Mouse (Mus musculus): ENCODE measurements around the gene Nectin3. TPM values are rescaled to one million over a fixed set of nuclear protein-coding genes. Genes with fewer than 3 reads are reported as not detected.
"Not testable (repeated sequence)": the region's sequence is repeated elsewhere in the genome, so short reads cannot be mapped to it uniquely, and the experiment has no call there.

Gene Nectin3
- total and polyA plus RNA-seq, 3 experiments = 2.0 to 8.0 (median 6.8) TPM

DNA sequence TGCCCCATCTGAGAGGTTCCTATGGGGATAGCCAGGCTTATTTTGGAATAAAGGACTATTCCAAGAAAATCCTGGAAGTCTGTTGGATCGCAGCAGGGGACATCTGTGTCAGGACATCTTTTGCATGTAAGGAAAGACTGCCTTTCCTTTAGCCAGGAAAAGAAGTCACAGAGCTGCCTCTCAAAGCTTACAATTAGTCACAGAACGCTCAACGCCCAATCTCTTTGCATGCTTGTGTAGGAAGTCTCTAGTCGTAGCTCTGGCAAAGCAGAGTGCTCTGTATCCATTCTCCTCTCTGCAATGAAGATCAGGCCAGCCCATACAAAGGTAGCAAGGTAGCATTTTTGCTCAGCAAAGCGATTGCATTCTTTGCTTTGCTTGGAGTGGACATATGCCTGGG, 114.0 kb downstream of the Nectin3 start:
- Histone ChIP-seq H3K36me3 (ENCODE audit: control insufficient read depth, insufficient read depth, low read length) (no peaks in the 10 kb centered on the region), H3K4me3 (no peak overlapping the region), H3K9ac (ENCODE audit: low read depth, low read length) (no peak overlapping the region), H3K27me3 (ENCODE audit: control insufficient read depth, insufficient read depth, low read length) (no peaks in the 10 kb centered on the region), H3K27ac (no peak overlapping the region), H3K79me2 (replicated peaks; ENCODE audit: control insufficient read depth, insufficient read depth, low read length) (no peaks in the 10 kb centered on the region), H3K4me1 (ENCODE audit: control insufficient read depth, insufficient read depth, low read length) (no peaks in the 10 kb centered on the region)
- TF ChIP-seq POLR2A (IDR thresholded peaks at IDR 0.05; ENCODE audit: insufficient read depth, low read depth, low read length) (no peak), CTCF (IDR thresholded peaks at IDR 0.05) (no peak), EP300 (IDR thresholded peaks at IDR 0.05; ENCODE audit: insufficient read depth, low read depth, low read length) (no peak)
- WGBS = 86% methylated on average over 5 of the region's 5 CpGs
- intact Hi-C loops (cut with DNase I) = no loop called here
- DNase-seq = no peak

DNA sequence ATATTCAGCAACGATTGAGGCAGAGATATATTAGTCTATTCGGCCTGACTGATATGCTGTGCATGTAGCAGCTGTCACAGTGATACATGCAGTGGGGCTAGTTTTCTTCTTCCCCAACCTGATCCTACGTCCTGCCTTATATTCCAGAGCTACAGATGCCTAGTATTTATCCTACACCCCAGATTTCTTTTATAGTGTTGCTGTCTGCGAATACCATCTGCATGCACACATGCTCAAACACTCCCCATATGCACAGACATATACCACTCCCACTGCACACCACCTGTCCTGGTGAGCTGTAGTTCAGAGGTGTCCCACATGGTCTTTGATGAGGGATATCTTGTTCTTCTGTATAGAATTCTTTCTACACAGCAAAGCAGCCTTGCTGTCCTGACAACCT, 115.0 kb downstream of the Nectin3 start:
- no peak for TF ChIP-seq CTCF (IDR thresholded peaks at IDR 0.05)
- no peak for TF ChIP-seq POLR2A (IDR thresholded peaks at IDR 0.05; ENCODE audit: insufficient read depth, low read depth, low read length)
- TF ChIP-seq EP300 (IDR thresholded peaks at IDR 0.05; ENCODE audit: insufficient read depth, low read depth, low read length) = no peak
- intact Hi-C loops (cut with DNase I) = no loop called here
- DNase-seq = no peak
- Histone ChIP-seq H3K9ac (ENCODE audit: low read depth, low read length) (no peak overlapping the region), H3K4me1 (ENCODE audit: control insufficient read depth, insufficient read depth, low read length) (no peaks in the 10 kb centered on the region), H3K27me3 (ENCODE audit: control insufficient read depth, insufficient read depth, low read length) (no peaks in the 10 kb centered on the region), H3K27ac (no peak overlapping the region), H3K79me2 (replicated peaks; ENCODE audit: control insufficient read depth, insufficient read depth, low read length) (no peaks in the 10 kb centered on the region), H3K4me3 (no peak overlapping the region), H3K36me3 (ENCODE audit: control insufficient read depth, insufficient read depth, low read length) (no peaks in the 10 kb centered on the region)
- WGBS = 83% methylated on average over 4 of the region's 4 CpGs

- intact Hi-C loops (cut with DNase I) = no loop called here
Observed at GRCm38 (mm10) chr16:46376575-46376974, 121.8 kb downstream of the Nectin3 start.

DNA sequence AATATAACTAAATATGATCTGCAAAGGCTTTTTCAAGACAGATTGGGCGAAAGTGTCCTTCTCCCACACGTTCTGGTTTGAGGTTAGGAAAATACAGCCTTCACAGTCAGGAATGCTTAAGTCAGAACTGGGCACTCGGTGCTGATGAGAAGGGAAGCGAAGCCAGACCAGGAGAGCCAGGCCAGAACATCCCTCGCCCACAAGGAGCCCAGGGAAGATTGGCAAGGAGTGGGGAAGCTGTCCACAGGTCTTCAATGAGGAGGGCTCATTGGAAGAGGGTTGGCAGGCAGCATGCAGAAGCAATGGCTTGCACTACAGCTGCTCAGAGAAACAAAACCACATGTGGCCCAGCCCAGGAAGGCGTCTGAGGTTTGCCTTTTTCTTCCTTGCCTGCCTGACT, 136.3 kb downstream of the Nectin3 start:
- DNase-seq = no peak
- TF ChIP-seq EP300 (IDR thresholded peaks at IDR 0.05; ENCODE audit: insufficient read depth, low read depth, low read length) = no peak
- TF ChIP-seq POLR2A (IDR thresholded peaks at IDR 0.05; ENCODE audit: insufficient read depth, low read depth, low read length) = no peak
- no peak for TF ChIP-seq CTCF (IDR thresholded peaks at IDR 0.05)
- no peak overlapping the region for H3K9ac ChIP-seq (ENCODE audit: low read depth, low read length)
- no peak overlapping the region for H3K4me3 ChIP-seq
- WGBS = 43% methylated on average over 6 of the region's 6 CpGs
- no peaks in the 10 kb centered on the region for H3K36me3 ChIP-seq (ENCODE audit: control insufficient read depth, insufficient read depth, low read length)
- no peaks in the 10 kb centered on the region for H3K79me2 ChIP-seq (replicated peaks; ENCODE audit: control insufficient read depth, insufficient read depth, low read length)
- intact Hi-C loops (cut with DNase I) = no loop called here
- no peak overlapping the region for H3K27ac ChIP-seq
- H3K27me3 ChIP-seq (ENCODE audit: control insufficient read depth, insufficient read depth, low read length) = no peaks in the 10 kb centered on the region
- no peaks in the 10 kb centered on the region for H3K4me1 ChIP-seq (ENCODE audit: control insufficient read depth, insufficient read depth, low read length)

More at GRCm38 (mm10) chr16:46376575-46376974, 121.8 kb downstream of the Nectin3 start:
- no peak overlapping the region for H3K4me3 ChIP-seq
- WGBS = 28% methylated on average over 3 of the region's 3 CpGs
- peaks cover 1% of the 10 kb centered on the region; the same call in 1 of the 2 replicates for H3K4me1 ChIP-seq (ENCODE audit: control insufficient read depth, insufficient read depth, low read length)
- H3K27me3 ChIP-seq (ENCODE audit: control insufficient read depth, insufficient read depth, low read length) = no peaks in the 10 kb centered on the region
- TF ChIP-seq CTCF (IDR thresholded peaks at IDR 0.05) = no peak
- no peak for TF ChIP-seq EP300 (IDR thresholded peaks at IDR 0.05; ENCODE audit: insufficient read depth, low read depth, low read length)
- TF ChIP-seq POLR2A (IDR thresholded peaks at IDR 0.05; ENCODE audit: insufficient read depth, low read depth, low read length) = no peak
- no peak for DNase-seq
- H3K79me2 ChIP-seq (replicated peaks; ENCODE audit: control insufficient read depth, insufficient read depth, low read length) = no peaks in the 10 kb centered on the region
- no peak overlapping the region for H3K9ac ChIP-seq (ENCODE audit: low read depth, low read length)
- H3K36me3 ChIP-seq (ENCODE audit: control insufficient read depth, insufficient read depth, low read length) = no peaks in the 10 kb centered on the region
- H3K27ac ChIP-seq = no peak overlapping the region

DNA sequence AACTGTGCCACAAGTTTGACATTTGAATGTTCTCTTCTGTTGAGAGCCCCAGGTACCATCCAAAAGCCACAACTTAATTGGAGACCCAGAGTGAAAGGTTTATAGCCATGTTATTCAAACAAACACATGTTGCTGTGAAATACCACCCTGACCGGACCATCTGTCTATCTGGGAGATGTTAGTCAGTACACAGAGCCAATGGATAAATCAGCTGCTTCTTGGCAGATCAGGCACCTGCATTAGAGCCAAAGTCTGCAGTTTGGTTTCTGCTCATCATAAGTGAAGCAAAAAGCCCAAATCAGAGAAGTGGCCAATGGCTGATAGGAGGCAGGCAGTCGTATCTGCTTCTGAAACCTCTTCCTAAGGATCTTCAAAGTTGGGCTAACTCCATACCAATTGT, 140.7 kb downstream of the Nectin3 start:
- H3K27me3 ChIP-seq (ENCODE audit: control insufficient read depth, insufficient read depth, low read length); DNase-seq; intact Hi-C loops (cut with DNase I); H3K9ac ChIP-seq (ENCODE audit: low read depth, low read length); H3K36me3 ChIP-seq (ENCODE audit: control insufficient read depth, insufficient read depth, low read length); H3K27ac ChIP-seq; H3K4me1 ChIP-seq (ENCODE audit: control insufficient read depth, insufficient read depth, low read length); H3K4me3 ChIP-seq; H3K79me2 ChIP-seq (replicated peaks; ENCODE audit: control insufficient read depth, insufficient read depth, low read length): not testable (repeated sequence)
- 74% methylated on average over 2 of the region's 2 CpGs for WGBS

DNA sequence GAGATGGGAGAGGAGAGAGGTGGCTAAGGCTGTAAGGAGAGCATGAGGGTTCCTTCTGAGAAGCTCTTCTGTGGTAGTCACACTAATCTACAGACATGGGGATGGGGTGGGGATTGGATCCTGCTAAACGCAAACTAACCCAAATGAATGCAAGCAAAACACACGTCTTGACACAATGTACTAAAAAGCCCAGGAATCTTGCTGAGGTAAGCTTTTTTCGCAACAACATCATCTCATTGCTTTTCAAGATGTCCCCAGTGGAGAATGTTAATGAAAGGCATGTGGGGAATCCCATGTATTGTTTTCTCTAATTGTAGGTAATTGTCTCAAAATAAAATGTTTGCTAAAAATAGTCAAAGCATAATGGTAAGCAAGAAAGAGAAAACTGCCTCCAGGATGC, 141.7 kb downstream of the Nectin3 start:
- Histone ChIP-seq H3K9ac (ENCODE audit: low read depth, low read length) (no peak overlapping the region), H3K79me2 (replicated peaks; ENCODE audit: control insufficient read depth, insufficient read depth, low read length) (no peaks in the 10 kb centered on the region), H3K36me3 (ENCODE audit: control insufficient read depth, insufficient read depth, low read length) (no peaks in the 10 kb centered on the region), H3K4me1 (ENCODE audit: control insufficient read depth, insufficient read depth, low read length) (no peaks in the 10 kb centered on the region), H3K27me3 (ENCODE audit: control insufficient read depth, insufficient read depth, low read length) (no peaks in the 10 kb centered on the region), H3K4me3 (no peak overlapping the region), H3K27ac (no peak overlapping the region)
- WGBS = 49% methylated on average over 3 of the region's 3 CpGs
- DNase-seq = no peak
- TF ChIP-seq EP300 (IDR thresholded peaks at IDR 0.05; ENCODE audit: insufficient read depth, low read depth, low read length) (no peak), POLR2A (IDR thresholded peaks at IDR 0.05; ENCODE audit: insufficient read depth, low read depth, low read length) (no peak), CTCF (IDR thresholded peaks at IDR 0.05) (no peak)
- intact Hi-C loops (cut with DNase I) = no loop called here
